Mouse (Mus musculus): Measurements from ENCODE around the gene Cfd.

DNA sequence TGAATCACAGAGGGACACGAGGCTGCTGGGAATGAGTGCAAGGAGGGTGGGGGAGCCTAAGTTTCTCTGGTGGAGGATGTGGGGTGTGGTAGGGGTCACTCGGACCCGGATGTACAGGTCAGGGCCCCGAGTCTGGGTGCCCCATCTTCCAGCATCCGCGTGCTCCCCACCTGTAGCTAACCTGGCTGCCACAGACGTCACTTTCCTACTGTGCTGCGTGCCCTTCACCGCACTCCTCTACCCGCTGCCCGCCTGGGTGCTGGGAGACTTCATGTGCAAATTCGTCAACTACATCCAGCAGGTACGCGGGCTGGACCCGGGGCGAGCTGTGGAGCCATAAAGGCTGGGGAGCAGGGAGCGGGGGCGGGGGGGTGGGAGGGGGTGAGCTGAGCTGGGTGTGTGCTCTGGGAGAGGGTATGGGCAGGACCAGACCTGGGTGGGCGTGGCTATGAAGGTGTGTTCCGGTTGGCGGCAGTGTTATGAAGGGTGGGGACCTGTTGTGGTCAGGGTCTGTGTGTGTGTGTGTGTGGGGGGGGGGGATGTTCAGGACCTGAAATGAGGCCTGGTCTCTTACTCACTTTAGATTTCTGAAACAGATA is 28.7 kb downstream of the Cfd start:
- TF ChIP-seq CTCF (conservative IDR thresholded peaks at IDR 0.05 in 1 of 2, IDR thresholded peaks at IDR 0.05 in 1 of 2; ENCODE audit: low read depth in 2 of 2, low read length in 2 of 2), result no peak
- no peak for TF ChIP-seq ZNF384 (IDR thresholded peaks at IDR 0.05; ENCODE audit: low read depth, low read length)
- TF ChIP-seq HCFC1 (IDR thresholded peaks at IDR 0.05; ENCODE audit: low read depth, low read length), result no peak
- no peak for TF ChIP-seq MAZ (IDR thresholded peaks at IDR 0.05; ENCODE audit: low read depth, low read length)
- no peak for TF ChIP-seq POLR2A (IDR thresholded peaks at IDR 0.05; ENCODE audit: low read depth, low read length)
- TF ChIP-seq USF2 (conservative IDR thresholded peaks at IDR 0.05; ENCODE audit: low read depth, low read length), result no peak
- no peak for TF ChIP-seq SIN3A (IDR thresholded peaks at IDR 0.05; ENCODE audit: low read length)
